Mouse (Mus musculus): ENCODE data around the gene Yif1b. TPM values are rescaled to one million over a fixed set of nuclear protein-coding genes. Genes with fewer than 3 reads are reported as not detected.
"Not testable (repeated sequence)": the region's sequence is repeated elsewhere in the genome, so short reads cannot be mapped to it uniquely, and the experiment has no call there.

Yif1b gene
- 10 to 100 TPM; 40.4 to 42.6 TPM for total RNA-seq (2021)
- long read RNA-seq, transcript Yif1b-203 (8 exons, 1,126 nt) = major isoform, 27 of 44 reads
- long read RNA-seq, transcript Yif1b-201 (8 exons, 1,111 nt) = minor isoform, 7 of 44 reads
- long read RNA-seq, partial matches to known transcripts = 2 of 44 reads
- long read RNA-seq, other reads (novel, unspliced or antisense) = 8 of 44 reads

DNA sequence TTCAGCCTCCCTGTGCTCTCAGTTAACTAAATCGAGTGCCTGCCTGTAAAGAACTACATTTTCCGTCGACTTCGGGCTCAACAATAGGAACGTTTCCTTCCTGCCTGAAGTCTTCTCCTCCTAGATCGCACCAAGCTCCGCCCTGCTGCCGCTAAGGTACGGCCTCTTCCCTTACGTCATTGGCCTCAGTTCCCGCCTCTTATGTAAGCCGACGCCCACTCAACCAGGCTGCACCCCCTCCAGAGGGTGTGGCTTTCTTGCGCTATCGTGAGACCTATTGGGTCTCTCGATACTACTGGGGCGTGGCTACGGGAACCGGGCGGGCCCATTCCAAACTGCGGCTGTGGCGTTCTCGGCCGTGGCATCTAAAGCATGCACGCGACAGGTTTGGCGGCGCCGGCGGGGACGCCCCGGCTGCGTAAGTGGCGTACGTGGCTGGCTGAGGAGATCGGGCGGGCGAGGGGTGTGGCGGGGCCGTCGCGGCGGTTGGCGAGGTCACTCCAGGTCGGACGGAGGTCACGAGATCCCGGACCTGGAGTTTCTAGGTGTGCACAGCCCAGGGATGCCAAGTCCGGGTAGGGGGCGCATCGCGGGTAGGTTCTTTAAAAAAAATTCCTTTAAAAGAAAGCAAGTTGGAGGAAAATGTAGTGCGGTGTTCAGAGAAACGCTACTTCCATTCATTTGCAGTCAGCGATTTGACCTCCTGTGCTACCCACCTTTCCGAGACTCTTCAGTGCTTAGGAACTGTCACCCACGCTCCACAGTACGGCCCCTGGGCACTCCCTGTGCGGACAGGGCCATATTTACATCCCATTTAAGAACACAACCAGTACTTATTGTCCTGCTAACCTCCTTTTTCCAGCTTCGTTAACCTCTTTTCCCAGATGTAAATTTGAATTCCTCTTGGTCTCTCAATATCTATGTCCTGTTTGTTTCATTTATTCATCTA lies at the start of gene Yif1b:
Gene Yif1b, plus strand, starts transcription at position 311 of the 949 bp plus-strand sequence.
- DNase-seq (ENCODE audit: low spot score in 2 of 2) = peak; percentile 98

- not testable (repeated sequence) for DNase-seq (ENCODE audit: low spot score in 2 of 2)
Measured at GRCm38 (mm10) chr7:29194230-29194629, 43.9 kb upstream of the Yif1b start.

- DNase-seq (ENCODE audit: low spot score in 2 of 2) = no peak
Measured at GRCm38 (mm10) chr7:29202577-29202976, 35.6 kb upstream of the Yif1b start.

GRCm38 (mm10) chr7:29211013-29211412 lies 27.1 kb upstream of the Yif1b start:
- DNase-seq (ENCODE audit: low spot score in 2 of 2) = not testable (repeated sequence)

DNA sequence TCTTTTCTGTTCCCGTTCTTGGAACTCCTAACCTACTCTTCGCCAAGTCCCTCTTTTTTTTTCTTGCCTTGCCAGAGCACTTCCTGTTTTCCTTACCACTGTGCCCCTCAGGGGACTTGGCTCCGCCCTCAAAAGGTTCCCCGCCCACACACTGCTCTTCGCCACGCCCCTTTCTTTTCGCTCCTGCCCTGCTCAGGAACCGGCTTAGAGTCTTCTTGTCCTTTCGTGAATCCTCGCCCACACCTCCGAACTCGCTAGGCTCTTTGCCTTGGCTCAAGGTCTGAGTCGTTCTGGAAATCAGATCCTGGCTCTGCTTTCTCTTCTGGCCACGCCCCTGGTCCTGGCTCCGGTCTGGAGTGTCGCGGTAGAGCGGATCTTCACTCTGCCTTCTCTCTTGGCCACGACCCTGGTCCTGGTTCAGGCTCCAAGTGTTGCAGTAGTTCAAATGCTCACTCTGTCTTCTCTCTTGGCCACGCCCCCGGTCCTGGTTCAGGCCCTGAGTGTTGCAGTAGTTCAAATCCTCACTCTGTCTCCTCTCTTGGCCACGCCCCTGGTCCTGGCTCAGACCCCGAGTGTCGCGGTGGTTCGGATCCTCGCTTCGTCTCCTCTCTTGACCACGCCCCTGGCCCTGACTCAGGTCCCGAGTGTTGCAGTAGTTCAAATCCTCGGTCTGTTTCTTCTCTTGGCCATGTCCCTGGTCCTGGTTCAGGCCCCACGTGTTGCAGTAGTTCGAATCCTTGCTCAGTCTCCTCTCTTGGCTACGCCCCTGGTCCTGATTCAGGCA lies 26.5 kb upstream of the Yif1b start:
- DNase-seq (ENCODE audit: low spot score in 2 of 2) = peak in 1 of 2 experiments; percentile 35

- no peak for DNase-seq (ENCODE audit: low spot score in 2 of 2)
Measured at GRCm38 (mm10) chr7:29212199-29212765, 25.8 kb upstream of the Yif1b start.

- not testable (repeated sequence) for DNase-seq (ENCODE audit: low spot score in 2 of 2)
Measured at GRCm38 (mm10) chr7:29212775-29213560, 25.2 kb upstream of the Yif1b start.

DNA sequence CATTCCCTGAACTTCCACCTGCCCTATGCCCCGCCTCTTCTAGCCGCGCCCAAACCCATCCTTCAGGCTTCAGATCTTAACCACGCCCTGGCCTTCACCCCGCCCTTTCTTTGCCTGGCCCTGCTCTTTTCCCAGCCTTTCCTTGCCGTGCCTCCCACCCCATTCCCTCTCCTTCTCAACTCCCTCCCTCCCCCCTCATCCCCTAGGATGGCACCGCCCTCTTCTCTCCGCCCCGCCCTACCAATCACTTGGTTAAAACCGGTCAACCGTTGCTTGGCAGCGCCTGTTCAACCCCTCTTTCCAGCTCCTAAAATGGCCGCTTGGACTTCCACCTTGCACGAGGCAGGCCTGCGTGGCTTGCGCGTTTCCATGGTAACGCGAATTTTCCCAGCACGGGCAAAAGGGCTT lies 24.4 kb upstream of the Yif1b start, which contains the start of gene Catsperg1:
Gene Catsperg1, minus strand, starts transcription at position 361 of the 408 bp plus-strand sequence.
- DNase-seq (ENCODE audit: low spot score in 2 of 2) = no peak

- no peak for DNase-seq (ENCODE audit: low spot score in 2 of 2)
Measured at GRCm38 (mm10) chr7:29214236-29214635, 23.9 kb upstream of the Yif1b start.

DNA sequence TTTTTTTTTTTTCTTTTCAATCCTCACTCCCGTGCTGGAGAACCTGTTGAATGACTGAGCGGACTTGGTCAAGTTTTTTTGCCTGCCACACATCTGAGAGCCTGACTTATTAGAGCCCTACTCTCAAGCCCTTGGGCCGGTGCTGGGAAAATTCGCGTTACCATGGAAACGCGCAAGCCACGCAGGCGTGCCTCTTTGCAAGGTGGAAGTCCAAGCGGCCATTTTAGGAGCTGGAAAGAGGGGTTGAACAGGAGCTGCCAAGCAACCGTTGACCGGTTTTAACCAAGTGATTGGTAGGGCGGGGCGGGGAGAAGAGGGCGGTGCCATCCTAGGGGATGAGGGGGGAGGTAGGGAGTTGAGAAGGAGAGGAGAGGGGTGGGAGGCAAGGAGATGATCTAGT lies 23.3 kb upstream of the Yif1b start:
- no peak for DNase-seq (ENCODE audit: low spot score in 2 of 2)

GRCm38 (mm10) chr7:29224756-29225394 lies 13.3 kb upstream of the Yif1b start:
- peak in 1 of 2 experiments; percentile 22 for DNase-seq (ENCODE audit: low spot score in 2 of 2)

- no peak for DNase-seq (ENCODE audit: low spot score in 2 of 2)
Measured at GRCm38 (mm10) chr7:29225520-29225919, 12.6 kb upstream of the Yif1b start.

DNA sequence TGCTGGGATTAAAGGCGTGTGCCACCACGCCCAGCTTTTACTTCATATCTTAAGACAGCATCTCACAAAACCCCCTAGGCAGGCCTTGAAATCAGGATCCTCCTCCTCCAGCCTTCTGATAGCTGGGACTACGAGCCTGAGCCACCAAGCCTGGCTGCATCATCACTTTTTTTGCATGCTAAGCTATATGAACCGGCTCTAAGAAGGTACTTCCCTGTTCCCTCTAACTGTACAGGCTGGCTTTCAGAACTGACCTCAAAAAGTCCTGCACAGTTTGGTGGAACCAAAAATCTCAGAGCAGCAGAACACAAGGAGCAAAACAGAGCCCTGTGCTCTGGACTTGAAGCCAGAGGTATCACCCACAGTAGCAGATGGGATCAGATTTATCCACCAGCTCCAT lies 9.9 kb upstream of the Yif1b start:
- no peak for DNase-seq (ENCODE audit: low spot score in 2 of 2)

- no peak for DNase-seq (ENCODE audit: low spot score in 2 of 2)
Measured at GRCm38 (mm10) chr7:29230560-29230959, 7.6 kb upstream of the Yif1b start.

- no peak for DNase-seq (ENCODE audit: low spot score in 2 of 2)
Measured at GRCm38 (mm10) chr7:29231517-29231916, 6.6 kb upstream of the Yif1b start.

DNA sequence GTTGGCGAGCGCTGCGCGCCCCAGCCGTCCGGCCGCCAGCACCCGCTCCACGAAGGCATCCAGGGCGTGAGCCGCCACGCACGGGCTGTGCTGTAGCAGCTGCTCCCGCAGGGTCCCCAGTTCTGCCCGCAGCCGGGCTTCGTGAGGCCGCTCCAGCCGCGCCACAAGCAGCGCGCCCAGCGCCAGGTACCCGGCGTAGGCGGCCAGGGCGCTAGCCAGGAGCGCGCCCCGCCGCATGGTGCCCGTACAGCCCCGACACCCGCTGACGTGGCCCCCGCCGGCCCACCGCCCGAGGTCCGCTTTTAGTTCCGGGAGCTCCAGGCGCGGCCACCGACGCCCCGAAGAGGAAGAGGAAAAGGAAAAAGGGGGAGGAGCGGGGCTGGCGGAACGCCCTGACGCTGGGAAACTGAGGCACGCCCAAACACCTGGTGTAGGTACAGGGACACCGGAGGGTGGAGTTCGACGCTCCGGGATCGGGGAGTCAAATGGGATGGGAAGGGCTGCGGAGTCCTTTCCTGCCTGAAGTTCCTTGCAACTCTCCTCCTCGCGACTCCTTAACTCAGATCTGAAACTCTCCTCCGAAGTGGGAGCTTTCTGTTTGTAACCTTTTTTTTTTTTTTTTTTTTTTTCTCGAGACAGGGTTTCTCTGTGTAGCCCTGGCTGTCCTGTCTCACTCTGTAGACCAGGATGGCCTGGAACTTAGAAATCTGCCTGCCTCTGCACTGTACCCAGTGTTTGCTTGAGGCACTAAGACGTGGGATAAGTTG lies 5.7 kb upstream of the Yif1b start, which contains the start of gene Kcnk6:
Gene Kcnk6, minus strand, starts transcription at position 269 of the 767 bp plus-strand sequence.
- peak in 1 of 2 experiments; percentile 20 for DNase-seq (ENCODE audit: low spot score in 2 of 2)

GRCm38 (mm10) chr7:29233745-29234144 lies 4.4 kb upstream of the Yif1b start:
- DNase-seq (ENCODE audit: low spot score in 2 of 2) = peak in 1 of 2 experiments; percentile 65

DNA sequence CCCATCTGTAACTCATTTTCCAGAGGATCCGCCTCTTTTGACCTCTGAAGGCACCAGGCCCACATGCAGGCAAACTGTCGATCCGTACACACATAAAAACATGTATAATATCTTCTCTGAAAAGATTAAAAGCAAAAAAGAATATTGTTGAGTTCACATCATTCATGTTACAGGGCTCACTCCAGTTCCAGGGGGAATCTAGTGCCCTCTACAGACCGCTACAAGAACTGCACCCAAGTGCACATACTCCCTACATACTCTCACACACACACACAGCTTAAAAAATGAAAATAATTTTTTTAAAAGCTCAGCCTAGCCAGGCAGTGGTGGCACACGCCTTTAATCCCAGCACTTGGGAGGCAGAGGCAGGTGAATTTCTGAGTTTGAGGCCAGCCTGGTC lies 3.5 kb upstream of the Yif1b start:
- DNase-seq (ENCODE audit: low spot score in 2 of 2) = no peak

DNA sequence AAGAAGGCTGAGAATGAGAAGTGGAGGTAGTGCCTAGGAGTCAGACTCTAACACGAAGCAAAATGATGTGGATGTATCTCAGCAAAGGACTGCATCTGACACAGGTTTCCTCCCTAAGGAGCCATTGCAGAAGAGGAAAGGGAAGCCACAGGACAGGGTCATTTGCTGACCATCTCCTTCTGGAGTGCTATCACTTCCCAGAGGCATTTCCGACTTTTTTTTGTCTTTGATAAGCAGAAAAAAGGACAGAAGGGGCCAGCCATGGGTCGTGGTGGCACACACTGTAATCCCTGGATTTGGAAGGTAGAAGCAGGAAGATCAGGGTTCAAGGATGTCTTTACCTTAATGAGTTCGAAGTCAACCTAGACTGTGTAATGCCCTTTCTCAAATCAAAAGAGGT lies 1.5 kb upstream of the Yif1b start:
- no peak for DNase-seq (ENCODE audit: low spot score in 2 of 2)
